Mouse (Mus musculus) fibroblast of lung, adult 2 months (primary cell): ENCODE results near the gene Rnf39.

Experiments
- DNase-seq: peaks from one replicate; pipeline ENCODE4 v3.0.0-alpha.2; 2011; ENCODE audit warnings: low read depth

The Rnf39 gene

GRCm38 (mm10) chr17:36942391-36942790, 327 bp upstream of the Rnf39 start:
- DNase-seq: no peak

GRCm38 (mm10) chr17:36943691-36944090, 973 bp downstream of the Rnf39 start:
- DNase-seq: no peak

GRCm38 (mm10) chr17:36944121-36944775, 1.5 kb downstream of the Rnf39 start:
- no peak for DNase-seq

GRCm38 (mm10) chr17:36947051-36947819, 4.5 kb downstream of the Rnf39 start:
- no peak for DNase-seq

- no peak for DNase-seq
Observed at GRCm38 (mm10) chr17:36948286-36948685, 5.6 kb downstream of the Rnf39 start.

GRCm38 (mm10) chr17:36949265-36949664, 6.5 kb downstream of the Rnf39 start:
- no peak for DNase-seq

- peak; percentile 97 for DNase-seq
Observed at GRCm38 (mm10) chr17:36950981-36951947, 8.5 kb downstream of the Rnf39 start, which contains the start of gene Ppp1r11. Gene Ppp1r11, minus strand, starts transcription at chr17:36951741.

- no peak for DNase-seq
Observed at GRCm38 (mm10) chr17:36952631-36953030, 9.9 kb downstream of the Rnf39 start.

- DNase-seq: no peak
Observed at GRCm38 (mm10) chr17:36953062-36953461, 10.3 kb downstream of the Rnf39 start.

- DNase-seq: peak; percentile 91
Observed at GRCm38 (mm10) chr17:36957999-36958743, 15.5 kb downstream of the Rnf39 start, which contains the start of the genes Znrd1 and Znrd1as. Gene Znrd1, minus strand, starts transcription at chr17:36958559. Gene Znrd1as, plus strand, starts transcription at chr17:36958592.

- no peak for DNase-seq
Observed at GRCm38 (mm10) chr17:36958884-36959283, 16.2 kb downstream of the Rnf39 start.

- DNase-seq: no peak
Observed at GRCm38 (mm10) chr17:36961125-36961524, 18.4 kb downstream of the Rnf39 start.

GRCm38 (mm10) chr17:36966875-36967274, 24.2 kb downstream of the Rnf39 start:
- DNase-seq: no peak

GRCm38 (mm10) chr17:36970316-36970890, 27.7 kb downstream of the Rnf39 start:
- DNase-seq: no peak

GRCm38 (mm10) chr17:36971172-36971850, 28.6 kb downstream of the Rnf39 start:
- no peak for DNase-seq

GRCm38 (mm10) chr17:36972791-36973190, 30.1 kb downstream of the Rnf39 start:
- no peak for DNase-seq

- DNase-seq: no peak
Observed at GRCm38 (mm10) chr17:36973271-36973787, 30.6 kb downstream of the Rnf39 start.

GRCm38 (mm10) chr17:36981221-36981813, 38.6 kb downstream of the Rnf39 start, which contains the start of gene 2410137M14Rik:
Gene 2410137M14Rik, minus strand, starts transcription at chr17:36981237.
- no peak for DNase-seq

GRCm38 (mm10) chr17:36981845-36982244, 39.1 kb downstream of the Rnf39 start:
- no peak for DNase-seq
